Mouse (Mus musculus) hindbrain, embryonic 11.5 days (tissue): ENCODE results near the gene Osbpl10. TPM values are rescaled to one million over a fixed set of nuclear protein-coding genes. Genes with fewer than 3 reads are reported as not detected.

ENCODE experiments used
- ATAC-seq: fragments of 200-750 bp; cut with Nextera tagmentation; 2 replicates; pipeline ENCODE4 v1.8.0; 2017; ENCODE audit warnings: mild to moderate bottlenecking, moderate TSS enrichment, moderate library complexity; ENCODE audit not compliant: low FRiP score
- DNase-seq: peaks from one replicate; pipeline ENCODE4 v3.0.0-alpha.2; 2015; ENCODE audit warnings: low spot score
- H3K27ac ChIP-seq: fragments of 300-500 bp; sonication (generic); 2 replicates; pipeline ENCODE4 v1.5.1; 2014; ENCODE audit warnings: mild to moderate bottlenecking, low read depth, low read length
- H3K27me3 ChIP-seq: fragments of 300-500 bp; sonication (generic); 2 replicates; pipeline ENCODE4 v1.6.1; 2014; ENCODE audit warnings: mild to moderate bottlenecking, low read length, moderate library complexity, mixed read lengths; ENCODE audit not compliant: control insufficient read depth, insufficient read depth
- H3K36me3 ChIP-seq: fragments of 300-500 bp; sonication (generic); 2 replicates; pipeline ENCODE4 v1.6.1; 2014; ENCODE audit warnings: mild to moderate bottlenecking, low read length, moderate library complexity, mixed read lengths; ENCODE audit not compliant: control insufficient read depth, insufficient read depth
- H3K4me1 ChIP-seq: fragments of 300-500 bp; sonication (generic); replicated peaks from 2 replicates; pipeline ENCODE4 v1.6.1; 2014; ENCODE audit warnings: low read length, mixed read lengths; ENCODE audit not compliant: control insufficient read depth, insufficient read depth
- H3K4me2 ChIP-seq: fragments of 300-500 bp; sonication (generic); replicated peaks from 2 replicates; pipeline ENCODE4 v1.6.1; 2014; ENCODE audit warnings: mild to moderate bottlenecking, low read depth, low read length
- H3K4me3 ChIP-seq: fragments of 300-500 bp; sonication (generic); 2 replicates; pipeline ENCODE4 v1.5.1; 2014; ENCODE audit warnings: low read depth, low read length
- H3K9ac ChIP-seq: fragments of 300-500 bp; sonication (generic); 2 replicates; pipeline ENCODE4 v1.6.1; 2014; ENCODE audit warnings: low read depth, low read length
- H3K9me3 ChIP-seq: fragments of 300-500 bp; sonication (generic); 2 replicates; pipeline ENCODE4 v1.6.1; 2016; ENCODE audit warnings: low read length; ENCODE audit not compliant: control insufficient read depth
- WGBS: fragments of 180-500 bp; shearing (Covaris S2); extraction: QIAGEN DNeasy Blood & Tissue Kit; methylation state at CpG from one replicate; pipeline ENCODE4 v1.1.7; 2014; 5-methylcytosine and 5-hydroxymethylcytosine counted together
- polyA plus RNA-seq: library from polyadenylated mRNA; unstranded; fragments of >200 nt; fragmentation: Nextera tagmentation; extraction: Ambion mirVana; gene quantifications from 2 replicates; pipeline ENCODE4 v1.2.1, GENCODE M21; 2014

Gene Osbpl10
- polyA plus RNA-seq, 1 experiment from 2014 or later, result 1.1 TPM

DNA sequence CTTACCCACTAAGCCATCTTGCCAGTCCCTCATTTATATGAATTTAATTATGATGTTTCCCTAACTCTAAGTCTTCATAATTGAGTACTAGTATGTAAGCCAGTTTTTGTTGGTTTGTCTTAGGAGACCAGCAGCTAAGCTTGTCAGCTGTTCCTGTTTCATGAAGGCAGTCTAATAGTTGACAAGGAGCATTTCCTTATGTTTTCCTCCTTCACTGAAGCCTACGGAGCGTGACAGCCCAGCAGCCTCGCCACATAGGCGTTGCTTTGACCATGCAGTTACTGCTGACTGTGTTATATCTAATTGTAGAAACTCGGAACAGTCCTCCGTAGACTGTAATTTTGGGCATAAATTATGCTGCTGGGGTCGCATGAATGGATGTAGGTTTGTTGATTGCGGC lies 157.0 kb downstream of the Osbpl10 start:
- WGBS, result 84% methylated on average over 8 of the region's 8 CpGs
- no peaks in the 10 kb centered on the region for H3K4me1 ChIP-seq
- no peak overlapping the region for H3K9ac ChIP-seq
- H3K36me3 ChIP-seq, result no peaks in the 10 kb centered on the region
- no peaks in the 10 kb centered on the region for H3K27me3 ChIP-seq
- no peak overlapping the region for H3K27ac ChIP-seq
- DNase-seq, result no peak
- no peak overlapping the region for H3K4me3 ChIP-seq
- no peak overlapping the region for H3K4me2 ChIP-seq
- ATAC-seq, result no peak
- H3K9me3 ChIP-seq, result no peaks in the 10 kb centered on the region

DNA sequence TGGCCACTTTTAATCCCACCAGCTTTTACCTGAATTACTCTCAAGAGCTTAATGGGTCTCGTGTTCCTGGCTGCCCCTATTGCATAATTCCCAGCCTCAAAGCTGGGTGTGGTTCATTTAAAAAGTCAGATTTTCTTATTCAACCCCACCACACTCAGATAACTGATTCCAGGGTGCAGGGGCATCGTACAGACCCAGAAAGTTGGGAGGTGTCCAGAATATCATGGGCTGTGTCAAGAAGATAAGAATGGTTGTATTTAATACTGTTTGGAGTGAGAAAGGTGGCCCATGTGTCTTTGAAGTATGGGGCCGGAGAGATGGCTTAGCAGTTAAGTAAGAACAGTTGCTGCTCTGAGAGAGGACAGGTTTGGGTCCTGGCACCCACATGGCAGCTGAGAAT lies 159.5 kb downstream of the Osbpl10 start:
- H3K4me3 ChIP-seq, result no peak overlapping the region
- WGBS, result 78% methylated on average over 3 of the region's 3 CpGs

DNA sequence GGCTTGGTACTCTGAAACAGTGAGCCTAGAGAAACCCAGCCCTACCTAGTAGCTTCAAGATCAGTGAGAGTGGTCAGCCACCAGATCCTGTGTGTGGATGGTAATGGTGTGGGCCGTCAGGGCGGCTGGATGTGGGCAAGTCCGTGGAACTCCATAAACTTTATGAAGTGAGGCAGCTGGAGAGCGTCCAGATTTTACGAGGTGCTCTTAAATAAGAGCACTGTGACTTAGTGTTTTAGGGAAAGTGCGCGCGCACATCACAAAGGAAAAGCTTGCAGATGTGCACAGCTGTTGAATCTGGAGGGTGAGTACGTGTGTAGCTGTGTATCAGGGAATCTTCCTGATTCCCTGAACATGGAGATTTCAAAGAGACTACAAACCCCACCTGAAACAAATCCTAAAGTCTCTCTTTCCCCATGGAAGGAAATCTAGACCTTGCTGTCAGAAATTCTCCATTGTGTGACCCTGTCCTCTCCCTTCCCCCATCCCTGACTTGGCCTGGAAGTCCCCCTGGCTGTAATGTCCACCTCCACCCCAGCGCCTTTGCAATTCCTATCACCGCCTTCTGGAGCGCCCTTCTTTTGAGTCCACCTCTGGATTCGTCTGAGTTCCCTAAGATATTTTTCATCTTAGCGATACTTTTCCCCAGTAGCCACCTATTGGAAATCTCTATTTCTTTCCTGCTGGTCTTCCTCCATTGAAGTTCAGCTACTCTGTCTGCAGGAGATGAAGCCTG lies 161.4 kb downstream of the Osbpl10 start:
- Histone ChIP-seq H3K27me3 (no peaks in the 10 kb centered on the region), H3K36me3 (no peaks in the 10 kb centered on the region), H3K9ac (no peak overlapping the region), H3K4me3 (no peak overlapping the region), H3K4me1 (no peaks in the 10 kb centered on the region), H3K4me2 (no peak overlapping the region), H3K27ac (no peak overlapping the region), H3K9me3 (no peaks in the 10 kb centered on the region)
- DNase-seq, result no peak
- WGBS, result 86% methylated on average over 14 of the region's 14 CpGs
- no peak for ATAC-seq

More for the DNA sequence above, 159.5 kb downstream of the Osbpl10 start:
- Histone ChIP-seq H3K36me3 (no peaks in the 10 kb centered on the region), H3K9ac (no peak overlapping the region), H3K27me3 (no peaks in the 10 kb centered on the region), H3K27ac (no peak overlapping the region), H3K9me3 (no peaks in the 10 kb centered on the region), H3K4me2 (no peak overlapping the region), H3K4me1 (no peaks in the 10 kb centered on the region)
- DNase-seq, result no peak
- ATAC-seq, result no peak

DNA sequence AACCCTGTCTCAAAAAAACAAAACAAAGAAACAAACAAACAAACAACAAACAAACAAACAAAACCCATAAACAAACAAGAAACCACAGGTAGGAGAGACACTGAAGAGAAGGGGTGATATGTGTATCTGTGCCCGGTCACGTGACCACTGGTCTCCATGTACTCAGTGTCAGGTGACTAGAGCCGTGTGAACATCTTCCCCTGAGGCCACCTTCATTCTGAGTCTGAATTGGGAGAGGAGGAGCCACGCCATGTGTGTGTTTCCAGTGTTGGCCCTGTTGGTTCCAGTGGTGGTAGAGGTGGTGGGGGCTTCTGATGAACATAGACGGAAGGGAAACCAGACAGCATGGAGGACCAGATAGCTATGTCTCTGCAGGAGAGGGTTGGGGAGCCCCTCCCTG lies 168.8 kb downstream of the Osbpl10 start:
- no peaks in the 10 kb centered on the region for H3K27me3 ChIP-seq
- H3K27ac ChIP-seq, result no peak overlapping the region
- H3K9ac ChIP-seq, result no peak overlapping the region
- no peak overlapping the region for H3K4me2 ChIP-seq
- H3K36me3 ChIP-seq, result no peaks in the 10 kb centered on the region
- DNase-seq (no peak), ATAC-seq (no peak)
- H3K4me1 ChIP-seq, result no peaks in the 10 kb centered on the region
- H3K9me3 ChIP-seq, result no peaks in the 10 kb centered on the region
- 86% methylated on average over 5 of the region's 5 CpGs for WGBS
- no peak overlapping the region for H3K4me3 ChIP-seq

- ATAC-seq (no peak), DNase-seq (no peak)
- no peak overlapping the region for H3K4me2 ChIP-seq
- WGBS, result 65% methylated on average over 13 of the region's 13 CpGs
- H3K27ac ChIP-seq, result no peak overlapping the region
- no peak overlapping the region for H3K4me3 ChIP-seq
- H3K9ac ChIP-seq, result no peak overlapping the region
- no peaks in the 10 kb centered on the region for H3K9me3 ChIP-seq
- no peaks in the 10 kb centered on the region for H3K4me1 ChIP-seq
- H3K27me3 ChIP-seq, result no peaks in the 10 kb centered on the region
- H3K36me3 ChIP-seq, result no peaks in the 10 kb centered on the region
Observed at GRCm38 (mm10) chr9:115147586-115148355, 169.4 kb downstream of the Osbpl10 start.

GRCm38 (mm10) chr9:115149011-115149756 lies 170.8 kb downstream of the Osbpl10 start:
- Histone ChIP-seq H3K4me1 (no peaks in the 10 kb centered on the region), H3K27me3 (no peaks in the 10 kb centered on the region), H3K27ac (no peak overlapping the region), H3K9ac (no peak overlapping the region), H3K4me3 (no peak overlapping the region), H3K36me3 (no peaks in the 10 kb centered on the region), H3K9me3 (no peaks in the 10 kb centered on the region), H3K4me2 (no peak overlapping the region)
- DNase-seq (no peak), ATAC-seq (no peak)
- WGBS, result 84% methylated on average over 18 of the region's 18 CpGs

GRCm38 (mm10) chr9:115161591-115161990 lies 183.2 kb downstream of the Osbpl10 start:
- ATAC-seq (no peak), DNase-seq (no peak)
- no peaks in the 10 kb centered on the region for H3K9me3 ChIP-seq
- no peak overlapping the region for H3K9ac ChIP-seq
- no peaks in the 10 kb centered on the region for H3K27me3 ChIP-seq
- no peak overlapping the region for H3K4me3 ChIP-seq
- WGBS, result 76% methylated on average over 5 of the region's 5 CpGs
- H3K36me3 ChIP-seq, result no peaks in the 10 kb centered on the region
- H3K4me2 ChIP-seq, result no peak overlapping the region
- H3K27ac ChIP-seq, result no peak overlapping the region
- no peaks in the 10 kb centered on the region for H3K4me1 ChIP-seq

GRCm38 (mm10) chr9:115163031-115163430 lies 184.7 kb downstream of the Osbpl10 start:
- H3K9ac ChIP-seq, result no peak overlapping the region
- peak; percentile 43; the same call in 1 of the 2 replicates for ATAC-seq
- H3K4me1 ChIP-seq, result no peaks in the 10 kb centered on the region
- no peak overlapping the region for H3K27ac ChIP-seq
- H3K36me3 ChIP-seq, result no peaks in the 10 kb centered on the region
- H3K27me3 ChIP-seq, result no peaks in the 10 kb centered on the region
- no peak overlapping the region for H3K4me2 ChIP-seq
- WGBS, result 67% methylated on average over 5 of the region's 5 CpGs
- peak; percentile 74 for DNase-seq
- no peak overlapping the region for H3K4me3 ChIP-seq
- H3K9me3 ChIP-seq, result no peaks in the 10 kb centered on the region
